Mouse (Mus musculus): ENCODE measurements at regions not wholly inside any gene's neighbourhood (a gene's known extent, or its start where the extent isn't known, plus 50 kb on each side); places are given as distances from the start of the nearest gene placed in this dataset.
"Not testable (repeated sequence)": the region's sequence is repeated elsewhere in the genome, so short reads cannot be mapped to it uniquely, and the experiment has no call there.

DNA sequence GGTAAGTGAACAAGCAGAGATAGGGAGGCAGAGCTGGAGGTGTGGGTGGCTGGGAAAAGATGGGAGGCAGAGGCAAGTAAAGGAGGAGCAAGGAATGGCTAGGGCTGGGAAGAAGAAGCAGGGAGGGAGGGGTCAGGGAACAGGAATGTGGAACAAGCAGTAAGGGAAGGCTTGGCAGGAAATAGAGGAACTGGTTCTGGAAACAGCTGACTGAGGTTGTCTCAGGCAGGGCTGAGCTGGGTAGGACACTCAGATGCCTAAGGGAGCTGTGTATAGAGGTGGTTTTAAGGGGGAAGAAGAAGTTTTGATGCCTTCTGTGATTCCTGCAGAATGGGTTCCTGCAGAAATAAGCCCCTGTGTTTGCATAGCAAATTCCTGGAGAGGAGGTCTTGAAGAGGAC, 92.7 kb downstream of the Nucb2 start:
- no peak for DNase-seq (ENCODE audit: low spot score in 2 of 2)

DNA sequence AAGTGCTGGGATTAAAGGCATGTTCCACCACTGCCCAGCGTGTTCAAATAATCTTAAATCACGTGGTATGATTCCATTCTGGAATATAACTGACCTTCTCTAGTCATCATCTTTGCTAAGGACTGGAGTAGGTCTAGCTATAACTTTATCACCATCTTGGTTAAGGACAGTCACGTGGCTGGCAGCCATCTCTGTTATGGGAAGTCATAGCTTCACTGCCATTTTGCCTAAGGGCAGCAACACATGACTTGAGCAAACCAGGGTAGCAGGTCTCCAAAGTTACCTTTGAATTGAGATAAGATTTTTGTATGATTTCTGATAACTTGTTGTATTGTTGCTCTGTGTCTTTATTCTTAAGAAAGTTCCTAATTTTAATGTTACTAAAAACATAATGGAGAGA, 96.2 kb downstream of the Nucb2 start:
- no peak for DNase-seq (ENCODE audit: low spot score in 2 of 2)

DNA sequence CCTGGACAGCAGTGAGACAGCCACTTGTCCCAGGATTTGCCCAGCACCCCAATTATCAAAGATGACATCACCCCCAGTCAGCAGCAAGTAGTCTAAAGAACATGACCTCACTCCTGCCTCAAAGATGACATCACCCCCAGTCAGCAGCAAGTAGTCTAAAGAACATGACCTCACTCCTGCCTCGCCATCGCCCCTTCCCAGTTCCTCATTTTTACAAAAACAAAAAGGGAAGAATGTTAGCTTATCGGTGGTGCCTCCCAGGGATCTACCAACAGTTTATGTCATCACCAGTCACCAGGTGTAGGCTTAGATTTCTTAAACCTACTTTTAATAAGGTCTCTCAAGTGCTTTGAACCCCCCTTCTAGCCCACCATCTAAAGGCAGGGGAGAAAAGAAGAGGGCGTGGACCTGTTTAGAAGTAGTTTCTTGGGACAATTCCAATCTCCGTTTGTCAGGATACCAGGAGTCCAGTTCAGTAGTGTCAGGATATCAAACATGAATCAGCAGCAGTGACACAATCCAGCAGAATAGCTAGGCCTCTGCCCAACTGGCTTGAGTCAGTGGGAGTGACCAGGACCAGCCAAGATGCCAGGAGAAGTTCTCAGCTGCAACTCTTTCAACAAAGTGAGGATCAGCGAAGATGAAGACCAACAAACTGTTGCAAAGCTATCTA, 99.1 kb downstream of the Nucb2 start:
- no peak for DNase-seq (ENCODE audit: low spot score in 2 of 2)

- DNase-seq (ENCODE audit: low spot score in 2 of 2), result no peak
Observed at GRCm38 (mm10) chr7:116603840-116604194, 99.6 kb downstream of the Nucb2 start.

DNA sequence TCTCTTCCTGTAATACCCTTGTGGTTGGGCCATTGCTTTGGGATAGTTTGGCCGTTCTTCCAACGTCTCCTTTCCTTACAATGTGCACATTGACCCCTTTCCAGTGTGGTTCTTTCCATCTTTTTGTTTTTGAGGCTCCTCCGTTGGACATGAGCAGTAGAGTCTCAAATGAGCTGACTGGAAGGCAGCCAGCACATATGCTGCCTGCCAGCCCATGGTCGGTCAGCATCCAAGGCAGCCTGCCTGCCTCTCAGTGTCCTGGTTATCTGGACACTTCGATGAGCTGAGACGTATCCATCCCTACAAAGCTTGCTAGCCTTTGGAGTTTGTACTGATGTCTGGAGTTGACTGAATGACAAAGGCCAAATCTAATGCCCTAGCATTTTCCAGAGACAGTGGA, 102.1 kb downstream of the Nucb2 start:
- DNase-seq (ENCODE audit: low spot score in 2 of 2), result no peak

- DNase-seq (ENCODE audit: low spot score in 2 of 2), result no peak
Observed at GRCm38 (mm10) chr7:116606751-116607483, 102.7 kb downstream of the Nucb2 start.

GRCm38 (mm10) chr7:116607628-116608225, 103.6 kb downstream of the Nucb2 start:
- DNase-seq (ENCODE audit: low spot score in 2 of 2), result no peak

GRCm38 (mm10) chr7:116608350-116609085, 104.3 kb downstream of the Nucb2 start:
- DNase-seq (ENCODE audit: low spot score in 2 of 2), result peak; percentile 36 to 61

- DNase-seq (ENCODE audit: low spot score in 2 of 2), result no peak
Observed at GRCm38 (mm10) chr7:116609406-116609805, 105.2 kb downstream of the Nucb2 start.

DNA sequence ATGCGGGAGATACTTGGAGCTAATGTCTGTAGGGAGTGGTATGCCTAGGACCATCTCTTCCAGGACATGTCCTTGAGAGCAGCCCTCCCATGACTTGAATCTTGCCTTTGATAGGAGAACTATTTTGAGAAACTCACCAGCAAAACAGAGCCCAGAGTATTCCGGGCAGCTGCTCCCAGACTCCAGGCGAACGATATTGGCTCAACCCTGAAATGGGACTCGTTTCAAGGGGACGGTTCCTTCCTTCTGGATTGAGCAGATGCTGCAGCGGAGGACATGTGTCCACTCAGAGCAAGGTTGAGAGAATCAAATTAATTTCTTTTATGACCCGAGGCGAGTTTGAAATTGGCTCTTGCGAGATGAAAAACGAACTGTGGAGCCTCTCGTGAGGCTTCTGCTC, 105.7 kb downstream of the Nucb2 start:
- no peak for DNase-seq (ENCODE audit: low spot score in 2 of 2)

- DNase-seq (ENCODE audit: low spot score in 2 of 2), result no peak
Observed at GRCm38 (mm10) chr7:116615984-116616383, 111.8 kb downstream of the Nucb2 start.

DNA sequence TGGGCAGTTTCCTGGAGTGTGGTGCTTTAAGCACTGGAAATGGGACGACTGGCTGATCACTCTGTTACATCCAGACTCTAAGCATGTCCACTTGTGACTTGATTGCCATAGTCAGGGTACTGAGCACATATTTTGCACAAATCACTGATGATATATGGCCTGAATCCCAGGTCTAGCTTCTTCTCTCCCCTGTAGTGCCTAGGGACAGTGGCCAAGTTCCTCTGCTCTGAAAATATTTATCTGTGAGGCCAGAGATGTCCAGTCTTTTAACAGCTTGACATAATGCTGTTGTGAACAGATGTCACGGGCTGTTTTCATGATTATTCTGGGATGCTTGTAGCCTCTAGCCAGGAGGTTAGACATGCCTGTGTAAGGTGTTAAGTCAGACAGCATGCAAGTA, 115.5 kb downstream of the Nucb2 start:
- no peak for DNase-seq (ENCODE audit: low spot score in 2 of 2)

GRCm38 (mm10) chr7:116620381-116620780, 116.2 kb downstream of the Nucb2 start:
- DNase-seq (ENCODE audit: low spot score in 2 of 2), result no peak

DNA sequence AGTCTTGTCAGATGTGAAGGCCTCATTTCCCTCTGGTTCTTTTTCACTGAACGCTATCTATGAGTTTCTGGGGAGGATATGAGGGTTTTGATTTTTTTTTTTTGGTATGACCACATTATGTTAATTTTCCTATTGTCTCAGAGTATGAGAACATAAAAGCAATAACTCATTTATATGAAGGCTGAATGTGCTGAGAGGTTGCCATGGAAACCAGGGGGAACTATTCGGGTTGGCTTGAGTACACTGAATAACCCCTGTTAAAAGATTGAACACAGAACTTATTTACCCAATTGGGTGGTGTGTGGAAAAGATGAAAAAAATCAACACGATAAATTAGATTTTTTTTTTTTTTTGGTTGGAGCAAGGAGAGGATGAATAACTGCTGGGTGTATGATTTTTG, 129.0 kb downstream of the Nucb2 start:
- no peak for DNase-seq (ENCODE audit: low spot score in 2 of 2)

GRCm38 (mm10) chr7:116644902-116645650, 140.9 kb downstream of the Nucb2 start:
- DNase-seq (ENCODE audit: low spot score in 2 of 2), result peak; percentile 55 to 73

GRCm38 (mm10) chr7:116654466-116654865, 150.3 kb downstream of the Nucb2 start:
- DNase-seq (ENCODE audit: low spot score in 2 of 2), result no peak

DNA sequence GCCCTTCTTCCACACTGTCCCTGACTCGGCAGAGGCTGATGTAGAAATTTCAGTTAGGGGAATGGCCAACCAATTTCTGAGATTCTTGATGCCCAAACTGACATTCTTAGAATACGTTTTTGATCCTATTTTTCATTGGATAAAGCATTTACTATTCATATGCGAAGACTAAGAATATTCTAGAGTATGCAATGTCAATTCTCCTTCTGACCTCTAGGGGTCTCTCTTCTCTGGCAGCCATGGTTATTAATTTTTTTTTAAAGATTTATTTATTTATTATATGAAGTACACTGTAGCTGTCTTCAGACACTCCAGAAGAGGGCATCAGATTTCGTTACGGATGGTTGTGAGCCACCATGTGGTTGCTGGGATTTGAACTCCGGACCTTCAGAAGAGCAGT, 152.9 kb downstream of the Nucb2 start:
- DNase-seq (ENCODE audit: low spot score in 2 of 2), result not testable (repeated sequence)

DNA sequence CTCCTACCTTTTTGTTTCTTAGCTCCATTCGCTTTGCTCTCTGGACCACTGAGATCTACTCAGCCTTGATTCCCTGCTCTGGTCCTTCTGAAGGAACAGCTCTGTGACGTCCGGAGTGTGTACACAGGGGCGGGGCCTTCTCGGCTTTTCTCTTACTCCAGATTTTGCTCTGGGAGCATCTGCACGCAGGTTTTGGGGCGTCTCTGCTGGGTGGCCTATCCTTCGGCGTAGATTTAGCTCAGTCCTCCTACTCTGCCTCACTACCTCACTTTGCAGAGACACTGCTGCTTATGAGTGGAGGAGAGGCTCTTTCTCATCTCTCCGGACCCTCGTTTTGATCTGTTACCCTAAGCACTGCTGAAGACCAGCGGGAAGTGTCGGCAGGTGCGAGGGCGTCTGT, 161.4 kb downstream of the Nucb2 start:
- no peak for DNase-seq (ENCODE audit: low spot score in 2 of 2)

DNA sequence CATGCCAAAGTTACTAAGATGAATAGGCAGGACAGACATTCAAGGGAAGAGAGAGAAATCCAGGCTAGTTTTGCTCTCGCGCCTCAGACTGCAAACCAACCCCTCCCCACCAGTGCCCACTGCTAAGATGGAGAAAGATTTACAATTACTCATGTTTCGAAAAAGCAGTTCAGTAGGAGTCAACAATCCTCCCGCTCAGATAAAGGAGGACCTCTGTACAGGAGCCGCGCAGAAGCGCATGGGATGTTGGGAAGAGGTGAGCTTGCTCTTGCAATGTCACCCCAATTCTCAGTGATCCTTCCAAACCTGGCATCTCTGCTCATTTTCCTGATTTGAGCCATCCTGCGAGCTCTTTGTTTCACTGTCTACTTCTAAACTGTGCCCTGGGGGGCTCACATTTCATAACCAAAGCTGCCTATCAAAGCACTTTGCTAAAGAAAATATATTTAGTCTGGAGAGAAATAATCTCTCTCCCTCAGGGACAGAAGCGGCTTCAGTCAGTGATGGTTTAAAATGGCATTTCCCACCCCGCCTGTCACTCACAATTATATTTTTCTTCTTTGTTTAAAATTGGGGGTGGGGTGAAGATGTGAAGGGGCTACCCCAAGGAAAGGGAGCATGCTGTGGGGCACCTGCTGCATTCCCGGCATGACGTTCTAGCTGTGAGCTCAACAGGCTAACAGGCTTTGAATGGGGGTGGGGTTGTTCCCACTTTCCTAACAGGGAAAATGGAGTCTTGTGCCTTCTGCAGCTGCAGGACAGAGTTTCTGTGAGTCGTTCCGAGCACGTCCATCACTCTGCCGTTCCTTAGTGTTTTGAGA, 170.2 kb downstream of the Nucb2 start:
- no peak for DNase-seq (ENCODE audit: low spot score in 2 of 2)

GRCm38 (mm10) chr7:116676696-116677095, 172.5 kb downstream of the Nucb2 start:
- DNase-seq (ENCODE audit: low spot score in 2 of 2), result no peak
